Mouse (Mus musculus) limb, embryonic 14.5 days (tissue): Measurements from ENCODE around the gene Slco3a1. TPM values are rescaled to one million over a fixed set of nuclear protein-coding genes. Genes with fewer than 3 reads are reported as not detected.
A peak's percentile ranks its signal among the peaks of the same experiment; 100 is the strongest.

Experiments
- ATAC-seq: fragments of 200-750 bp; cut with Nextera tagmentation; 2 replicates; pipeline ENCODE4 v1.8.0; 2017; ENCODE audit warnings: low read depth, moderate number of reproducible peaks, moderate TSS enrichment; ENCODE audit not compliant: low FRiP score
- DNase-seq: peaks from one replicate; pipeline ENCODE4 v3.0.0-alpha.2; 2015; ENCODE audit warnings: low spot score
- H3K27ac ChIP-seq: fragments of 300-500 bp; sonication (generic); replicated peaks from 2 replicates; pipeline ENCODE4 v1.5.1; 2014; ENCODE audit warnings: low read depth, mild to moderate bottlenecking, low read length, moderate library complexity, mixed read lengths
- H3K27me3 ChIP-seq: fragments of 300-500 bp; sonication (generic); 2 replicates; pipeline ENCODE4 v1.6.1; 2014; ENCODE audit warnings: low read length, mixed read lengths; ENCODE audit not compliant: control insufficient read depth, insufficient read depth
- H3K36me3 ChIP-seq: fragments of 300-500 bp; sonication (generic); 2 replicates; pipeline ENCODE4 v1.6.1; 2014; ENCODE audit warnings: mild to moderate bottlenecking, low read length, moderate library complexity, mixed read lengths; ENCODE audit not compliant: control insufficient read depth, insufficient read depth
- H3K4me1 ChIP-seq: fragments of 300-500 bp; sonication (generic); 2 replicates; pipeline ENCODE4 v1.6.1; 2014; ENCODE audit warnings: antibody characterized with exemption, low read length, mixed read lengths; ENCODE audit not compliant: control insufficient read depth, insufficient read depth
- H3K4me2 ChIP-seq: fragments of 300-500 bp; sonication (generic); replicated peaks from 2 replicates; pipeline ENCODE4 v1.6.1; 2014; ENCODE audit warnings: low read depth, mild to moderate bottlenecking, low read length, moderate library complexity; ENCODE audit not compliant: severe bottlenecking
- H3K4me3 ChIP-seq: fragments of 300-500 bp; sonication (generic); replicated peaks from 2 replicates; pipeline ENCODE4 v1.5.1; 2014; ENCODE audit warnings: low read length
- H3K9ac ChIP-seq: fragments of 300-500 bp; sonication (generic); 2 replicates; pipeline ENCODE4 v1.6.1; 2014; ENCODE audit warnings: mild to moderate bottlenecking, low read depth, low read length, moderate library complexity; ENCODE audit not compliant: severe bottlenecking
- H3K9me3 ChIP-seq: fragments of 300-500 bp; sonication (generic); 2 replicates; pipeline ENCODE4 v1.6.1; 2016; ENCODE audit warnings: low read length; ENCODE audit not compliant: control insufficient read depth
- POLR2A ChIP-seq: fragments of 200-500 bp; IDR thresholded peaks from 2 replicates; pipeline ENCODE4 v1.8.0; 2012; ENCODE audit warnings: inconsistent platforms, mild to moderate bottlenecking, moderate library complexity, borderline replicate concordance; ENCODE audit not compliant: insufficient read depth, insufficient read length; ENCODE audit errors: extremely low read depth
- WGBS: fragments of 180-500 bp; shearing (Covaris S2); extraction: QIAGEN DNeasy Blood & Tissue Kit; methylation state at CpG from one replicate; pipeline ENCODE4 v1.1.7; 2014; 5-methylcytosine and 5-hydroxymethylcytosine counted together
- polyA plus RNA-seq, 2 experiments: library from polyadenylated mRNA; depleted of rRNA in 1 of 2; stranded (reverse) in 1 of 2; unstranded in 1 of 2; fragments of >200 nt; fragmentation: Nextera tagmentation in 1 of 2; extraction: Ambion mirVana in 1 of 2; gene quantifications; 2 replicates each; pipeline versions ENCODE4 v1.2.1 to v1.2.3; 2012 to 2014

Gene Slco3a1
- polyA plus RNA-seq, 2 experiments = 11.8 to 12.2 TPM

GRCm38 (mm10) chr7:74365623-74366022 is 189.0 kb downstream of the Slco3a1 start:
- TF ChIP-seq POLR2A = no peak
- H3K9ac ChIP-seq = no peak overlapping the region
- DNase-seq = no peak
- no peaks in the 10 kb centered on the region for H3K4me1 ChIP-seq
- H3K4me2 ChIP-seq = no peak overlapping the region
- H3K36me3 ChIP-seq = no peaks in the 10 kb centered on the region
- ATAC-seq = no peak
- H3K9me3 ChIP-seq = no peaks in the 10 kb centered on the region
- H3K27me3 ChIP-seq = no peaks in the 10 kb centered on the region
- no peak overlapping the region for H3K27ac ChIP-seq
- WGBS = 28% methylated on average over 4 of the region's 4 CpGs
- no peak overlapping the region for H3K4me3 ChIP-seq

DNA sequence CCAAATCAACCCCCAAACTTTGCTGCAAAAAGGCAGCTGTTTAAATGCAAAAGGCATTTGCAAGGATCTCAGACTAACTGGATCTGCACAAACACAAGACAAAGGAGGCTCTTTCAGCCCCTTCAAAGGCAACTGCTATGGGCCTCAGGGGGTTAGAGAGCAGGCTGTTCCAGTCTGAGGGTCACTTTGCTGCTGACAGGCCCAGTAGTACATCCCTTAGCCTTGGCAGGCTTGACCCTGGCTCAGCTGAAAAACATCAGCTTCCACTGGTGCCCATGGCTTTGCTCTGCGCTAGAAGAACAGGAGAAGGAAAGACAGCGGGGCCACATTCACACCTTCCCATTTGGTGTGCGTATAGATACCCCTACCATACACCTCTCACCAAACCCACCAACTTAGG is 189.6 kb downstream of the Slco3a1 start:
- TF ChIP-seq POLR2A = no peak
- WGBS = 81% methylated on average over 3 of the region's 3 CpGs
- DNase-seq = no peak

GRCm38 (mm10) chr7:74363440-74363839 is 191.1 kb downstream of the Slco3a1 start:
- no peaks in the 10 kb centered on the region for H3K9me3 ChIP-seq
- ATAC-seq (no peak), DNase-seq (no peak)
- H3K4me2 ChIP-seq = no peak overlapping the region
- H3K27me3 ChIP-seq = no peaks in the 10 kb centered on the region
- TF ChIP-seq POLR2A = no peak
- H3K36me3 ChIP-seq = no peaks in the 10 kb centered on the region
- H3K4me3 ChIP-seq = no peak overlapping the region
- WGBS = 80% methylated on average over 2 of the region's 2 CpGs
- H3K4me1 ChIP-seq = no peaks in the 10 kb centered on the region
- H3K27ac ChIP-seq = no peak overlapping the region
- no peak overlapping the region for H3K9ac ChIP-seq

More for the DNA sequence above, 189.6 kb downstream of the Slco3a1 start:
- Histone ChIP-seq H3K9me3 (no peaks in the 10 kb centered on the region), H3K27me3 (no peaks in the 10 kb centered on the region), H3K27ac (no peak overlapping the region), H3K9ac (no peak overlapping the region), H3K4me2 (no peak overlapping the region), H3K4me1 (no peaks in the 10 kb centered on the region), H3K4me3 (no peak overlapping the region), H3K36me3 (no peaks in the 10 kb centered on the region)
- no peak for ATAC-seq

DNA sequence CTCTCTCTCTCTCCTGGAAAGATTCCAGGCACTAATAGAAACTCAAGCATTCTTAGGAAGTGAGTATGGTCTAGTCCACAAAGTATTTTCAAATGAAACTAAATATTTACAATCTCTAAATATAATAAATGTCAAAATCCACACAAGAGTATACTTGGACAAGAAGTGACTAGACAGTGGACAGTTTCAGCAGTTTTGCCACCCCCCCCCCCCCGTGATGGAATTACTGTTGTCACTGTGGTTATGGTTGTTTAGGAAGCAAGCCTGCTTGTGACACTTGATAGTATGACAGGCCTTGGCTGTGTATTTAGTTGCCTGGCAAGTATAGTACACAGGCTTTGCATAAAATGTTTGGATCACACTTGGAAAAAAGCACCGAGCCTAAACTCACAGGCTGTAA is 192.9 kb downstream of the Slco3a1 start:
- Histone ChIP-seq H3K9me3 (no peaks in the 10 kb centered on the region), H3K4me1 (no peaks in the 10 kb centered on the region), H3K4me2 (no peak overlapping the region), H3K36me3 (no peaks in the 10 kb centered on the region), H3K4me3 (no peak overlapping the region), H3K27me3 (no peaks in the 10 kb centered on the region), H3K9ac (no peak overlapping the region), H3K27ac (no peak overlapping the region)
- ATAC-seq (no peak), DNase-seq (no peak)
- TF ChIP-seq POLR2A = no peak
- 70% methylated on average over 2 of the region's 2 CpGs for WGBS

DNA sequence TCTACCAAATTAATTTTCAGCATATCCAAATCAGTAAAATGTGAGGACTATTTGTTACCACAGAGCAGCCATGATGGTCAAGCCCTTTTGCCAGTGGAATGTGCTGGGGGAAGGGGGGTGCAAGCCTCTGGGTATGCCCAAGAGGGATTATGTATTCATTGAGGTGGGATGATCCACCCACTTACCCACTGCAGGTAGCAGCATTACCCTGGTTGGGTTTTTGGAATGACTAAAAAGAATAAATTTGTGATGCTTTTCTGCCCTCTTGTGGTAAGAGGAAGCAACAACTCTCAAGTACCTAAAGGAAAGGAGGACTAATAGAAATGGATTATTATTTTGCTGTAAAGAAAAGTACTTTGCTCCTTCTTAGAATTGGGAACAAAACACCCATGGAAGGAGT is 197.6 kb downstream of the Slco3a1 start:
- Histone ChIP-seq H3K4me3 (no peak overlapping the region), H3K4me2 (no peak overlapping the region), H3K36me3 (no peaks in the 10 kb centered on the region), H3K9ac (no peak overlapping the region), H3K27me3 (no peaks in the 10 kb centered on the region), H3K4me1 (peaks cover 14% of the 10 kb centered on the region), H3K9me3 (no peaks in the 10 kb centered on the region), H3K27ac (no peak overlapping the region)
- peak; percentile 79 for DNase-seq
- no peak for ATAC-seq
- TF ChIP-seq POLR2A = no peak
